Mouse (Mus musculus) forebrain, embryonic 11.5 days (tissue): ENCODE measurements around the gene Ppm1m. TPM values are rescaled to one million over a fixed set of nuclear protein-coding genes. Genes with fewer than 3 reads are reported as not detected.

Source experiments
- ATAC-seq: fragments of 200-750 bp; cut with Nextera tagmentation; replicated peaks from 2 replicates; pipeline ENCODE4 v1.8.0; 2017; ENCODE audit warnings: moderate TSS enrichment; ENCODE audit not compliant: low FRiP score
- DNase-seq: peaks from one replicate; pipeline ENCODE4 v3.0.0-alpha.2; 2017; ENCODE audit warnings: low spot score
- H3K27ac ChIP-seq: fragments of 300-500 bp; sonication (generic); 2 replicates; pipeline ENCODE4 v1.5.1; 2014; ENCODE audit warnings: low read depth, low read length
- H3K27me3 ChIP-seq: fragments of 300-500 bp; sonication (generic); 2 replicates; pipeline ENCODE4 v1.6.1; 2014; ENCODE audit warnings: mild to moderate bottlenecking, low read length, mixed read lengths; ENCODE audit not compliant: control insufficient read depth, insufficient read depth
- H3K36me3 ChIP-seq: fragments of 300-500 bp; sonication (generic); 2 replicates; pipeline ENCODE4 v1.6.1; 2014; ENCODE audit warnings: mild to moderate bottlenecking, low read length, moderate library complexity, mixed read lengths; ENCODE audit not compliant: control insufficient read depth, insufficient read depth
- H3K4me1 ChIP-seq: fragments of 300-500 bp; sonication (generic); replicated peaks from 2 replicates; pipeline ENCODE4 v1.6.1; 2014; ENCODE audit warnings: low read length, mixed read lengths; ENCODE audit not compliant: control insufficient read depth, insufficient read depth
- H3K4me2 ChIP-seq: fragments of 300-500 bp; sonication (generic); 2 replicates; pipeline ENCODE4 v1.6.1; 2014; ENCODE audit warnings: low read depth, mild to moderate bottlenecking, low read length, moderate library complexity, mixed read lengths; ENCODE audit not compliant: severe bottlenecking
- H3K4me3 ChIP-seq: fragments of 300-500 bp; sonication (generic); 2 replicates; pipeline ENCODE4 v1.5.1; 2014; ENCODE audit warnings: low read depth, low read length
- H3K9ac ChIP-seq: fragments of 300-500 bp; sonication (generic); 2 replicates; pipeline ENCODE4 v1.6.1; 2014; ENCODE audit warnings: low read length
- H3K9me3 ChIP-seq: fragments of 300-500 bp; sonication (generic); 2 replicates; pipeline ENCODE4 v1.6.1; 2016; ENCODE audit warnings: low read length, mixed read lengths; ENCODE audit not compliant: control insufficient read depth
- WGBS: fragments of 180-500 bp; shearing (Covaris S2); extraction: QIAGEN DNeasy Blood & Tissue Kit; methylation state at CpG from one replicate; pipeline ENCODE4 v1.1.7; 2014; 5-methylcytosine and 5-hydroxymethylcytosine counted together
- polyA plus RNA-seq: library from polyadenylated mRNA; unstranded; fragments of >200 nt; fragmentation: Nextera tagmentation; extraction: Ambion mirVana; gene quantifications from 2 replicates; pipeline ENCODE4 v1.2.1, GENCODE M21; 2014

Gene Ppm1m
- polyA plus RNA-seq, result 37.5 and 40.9 TPM in 2 replicates

- H3K9ac ChIP-seq, result peak within 1 kb of the TSS; percentile 74
- no peak for DNase-seq
- H3K27me3 ChIP-seq, result no peaks in the 10 kb centered on the region
- no peaks in the 10 kb centered on the region for H3K9me3 ChIP-seq
- peak within 1 kb of the TSS; percentile 59 for H3K4me3 ChIP-seq
- H3K36me3 ChIP-seq, result no peaks in the 10 kb centered on the region
- H3K27ac ChIP-seq, result no peak within 1 kb of the TSS
- 35% methylated on average over 18 of the region's 18 CpGs for WGBS
- no peak for ATAC-seq
- H3K4me1 ChIP-seq, result peaks cover 3% of the 10 kb centered on the region; the same call in 1 of the 2 replicates
- H3K4me2 ChIP-seq, result peak within 1 kb of the TSS; percentile 56
These were observed at the start of gene Ppm1m for GRCm38 (mm10) chr9:106199535-106200272. Gene Ppm1m (minus strand): TSS chr9:106199746.

- Histone ChIP-seq H3K36me3 (peaks cover 7% of the 10 kb centered on the region), H3K27me3 (no peaks in the 10 kb centered on the region), H3K9me3 (no peaks in the 10 kb centered on the region), H3K27ac (no peak overlapping the region), H3K4me2 (no peak overlapping the region), H3K4me1 (peaks cover 3% of the 10 kb centered on the region; the same call in 1 of the 2 replicates), H3K9ac (no peak overlapping the region), H3K4me3 (no peak overlapping the region)
- DNase-seq (no peak), ATAC-seq (no peak)
- 86% methylated on average over 19 of the region's 19 CpGs for WGBS
These were observed 43.4 kb upstream of the Ppm1m start for GRCm38 (mm10) chr9:106242813-106243488.

GRCm38 (mm10) chr9:106241541-106242164 is 42.1 kb upstream of the Ppm1m start:
- Histone ChIP-seq H3K9ac (no peak overlapping the region), H3K27me3 (no peaks in the 10 kb centered on the region), H3K4me3 (no peak overlapping the region), H3K4me1 (0 out of 2 replicates have a peak, but pooled peaks cover 2% of the 10 kb centered on the region), H3K9me3 (no peaks in the 10 kb centered on the region), H3K36me3 (peaks cover 11% of the 10 kb centered on the region), H3K4me2 (no peak overlapping the region), H3K27ac (no peak overlapping the region)
- ATAC-seq (no peak), DNase-seq (no peak)
- 88% methylated on average over 10 of the region's 10 CpGs for WGBS

GRCm38 (mm10) chr9:106237878-106238277 is 38.3 kb upstream of the Ppm1m start:
- no peak for DNase-seq
- Histone ChIP-seq H3K27me3 (no peaks in the 10 kb centered on the region), H3K4me1 (no peaks in the 10 kb centered on the region), H3K36me3 (peaks cover 11% of the 10 kb centered on the region), H3K9me3 (no peaks in the 10 kb centered on the region), H3K4me2 (no peak overlapping the region), H3K4me3 (no peak overlapping the region), H3K27ac (no peak overlapping the region), H3K9ac (no peak overlapping the region)
- ATAC-seq, result no peak
- 94% methylated on average over 10 of the region's 10 CpGs for WGBS

GRCm38 (mm10) chr9:106237401-106237800 is 37.9 kb upstream of the Ppm1m start:
- peaks cover 11% of the 10 kb centered on the region for H3K36me3 ChIP-seq

GRCm38 (mm10) chr9:106236818-106237211 is 37.3 kb upstream of the Ppm1m start:
- H3K9me3 ChIP-seq, result no peaks in the 10 kb centered on the region
- no peak overlapping the region for H3K4me3 ChIP-seq
- no peaks in the 10 kb centered on the region for H3K27me3 ChIP-seq
- ATAC-seq (no peak), DNase-seq (no peak)
- H3K36me3 ChIP-seq, result peaks cover 9% of the 10 kb centered on the region; the same call in 1 of the 2 replicates
- 80% methylated on average over 3 of the region's 3 CpGs for whole genome bisulfite sequencing
- no peak overlapping the region for H3K9ac ChIP-seq
- H3K4me2 ChIP-seq, result no peak overlapping the region
- H3K27ac ChIP-seq, result no peak overlapping the region
- H3K4me1 ChIP-seq, result no peaks in the 10 kb centered on the region

More at GRCm38 (mm10) chr9:106237401-106237800, 37.9 kb upstream of the Ppm1m start:
- WGBS, result 89% methylated on average over 8 of the region's 8 CpGs
- H3K9me3 ChIP-seq, result no peaks in the 10 kb centered on the region
- no peaks in the 10 kb centered on the region for H3K4me1 ChIP-seq
- H3K4me2 ChIP-seq, result no peak overlapping the region
- H3K9ac ChIP-seq, result no peak overlapping the region
- no peak for ATAC-seq
- no peak overlapping the region for H3K4me3 ChIP-seq
- no peaks in the 10 kb centered on the region for H3K27me3 ChIP-seq
- H3K27ac ChIP-seq, result no peak overlapping the region
- DNase-seq, result no peak

- Histone ChIP-seq H3K9me3 (no peaks in the 10 kb centered on the region), H3K4me1 (no peaks in the 10 kb centered on the region), H3K36me3 (peaks cover 9% of the 10 kb centered on the region; the same call in 1 of the 2 replicates), H3K27me3 (no peaks in the 10 kb centered on the region), H3K4me3 (no peak overlapping the region), H3K9ac (no peak overlapping the region), H3K27ac (no peak overlapping the region), H3K4me2 (no peak overlapping the region)
- WGBS, result 89% methylated on average over 23 of the region's 23 CpGs
- DNase-seq (no peak), ATAC-seq (no peak)
These were observed 36.7 kb upstream of the Ppm1m start for GRCm38 (mm10) chr9:106236156-106236817.

GRCm38 (mm10) chr9:106235194-106235830 is 35.8 kb upstream of the Ppm1m start:
- H3K9ac ChIP-seq, result no peak overlapping the region
- H3K4me1 ChIP-seq, result no peaks in the 10 kb centered on the region
- H3K4me2 ChIP-seq, result no peak overlapping the region
- DNase-seq (no peak), ATAC-seq (no peak)
- no peak overlapping the region for H3K4me3 ChIP-seq
- H3K27ac ChIP-seq, result no peak overlapping the region
- no peaks in the 10 kb centered on the region for H3K27me3 ChIP-seq
- peaks cover 9% of the 10 kb centered on the region; the same call in 1 of the 2 replicates for H3K36me3 ChIP-seq
- 92% methylated on average over 23 of the region's 23 CpGs for WGBS
- no peaks in the 10 kb centered on the region for H3K9me3 ChIP-seq
